Mouse (Mus musculus): ENCODE measurements around the gene Pdzrn3.
A peak's percentile ranks its signal among the peaks of the same experiment; 100 is the strongest.

Gene Pdzrn3

DNA sequence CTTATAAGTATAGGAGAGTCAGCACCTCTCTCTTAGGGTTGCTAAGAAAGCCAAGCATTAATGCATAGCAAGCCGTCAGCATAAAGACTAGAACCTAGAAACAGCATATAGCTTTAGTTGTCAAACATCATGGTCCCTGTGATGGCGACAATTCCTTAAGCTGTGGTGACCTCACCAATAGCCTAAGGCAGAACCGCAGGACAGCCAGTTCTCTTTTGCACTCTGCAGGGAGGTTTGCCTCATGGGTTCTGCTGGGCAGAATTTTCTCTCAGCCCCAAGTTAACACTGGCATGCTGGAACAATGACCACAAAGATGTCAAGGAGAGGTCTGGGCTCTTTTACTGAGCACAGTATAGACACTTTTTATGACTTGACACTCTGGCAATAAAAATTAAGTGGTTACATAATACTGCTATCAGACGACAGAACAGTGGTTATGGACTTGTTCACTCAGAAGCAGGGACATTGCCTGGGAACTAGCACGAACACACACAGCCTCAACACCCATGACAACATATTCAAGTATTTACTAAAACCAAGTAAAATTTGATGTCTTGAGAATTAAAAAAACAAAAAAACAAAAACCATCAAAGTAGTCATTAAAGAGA, 90.0 kb downstream of the Pdzrn3 start:
- no peak for DNase-seq

DNA sequence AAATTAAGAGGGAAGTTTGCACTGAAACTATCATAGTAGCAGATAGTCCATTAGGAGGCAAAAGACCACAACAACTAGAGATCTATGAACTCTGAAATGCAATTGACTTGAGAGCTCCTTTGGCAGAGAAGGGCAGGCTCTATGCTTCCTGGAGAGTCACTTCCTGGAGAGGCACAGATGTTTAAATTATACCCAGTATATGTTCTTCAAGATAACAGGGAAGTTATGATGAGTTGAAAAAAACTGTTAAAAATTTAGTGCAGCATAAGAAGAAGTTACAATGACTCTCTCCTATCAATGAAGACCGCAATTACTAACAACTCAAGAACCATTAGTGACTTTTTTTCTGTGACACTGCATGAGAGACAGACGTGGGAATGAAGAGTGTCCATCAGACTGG, 90.6 kb downstream of the Pdzrn3 start:
- no peak for DNase-seq

DNA sequence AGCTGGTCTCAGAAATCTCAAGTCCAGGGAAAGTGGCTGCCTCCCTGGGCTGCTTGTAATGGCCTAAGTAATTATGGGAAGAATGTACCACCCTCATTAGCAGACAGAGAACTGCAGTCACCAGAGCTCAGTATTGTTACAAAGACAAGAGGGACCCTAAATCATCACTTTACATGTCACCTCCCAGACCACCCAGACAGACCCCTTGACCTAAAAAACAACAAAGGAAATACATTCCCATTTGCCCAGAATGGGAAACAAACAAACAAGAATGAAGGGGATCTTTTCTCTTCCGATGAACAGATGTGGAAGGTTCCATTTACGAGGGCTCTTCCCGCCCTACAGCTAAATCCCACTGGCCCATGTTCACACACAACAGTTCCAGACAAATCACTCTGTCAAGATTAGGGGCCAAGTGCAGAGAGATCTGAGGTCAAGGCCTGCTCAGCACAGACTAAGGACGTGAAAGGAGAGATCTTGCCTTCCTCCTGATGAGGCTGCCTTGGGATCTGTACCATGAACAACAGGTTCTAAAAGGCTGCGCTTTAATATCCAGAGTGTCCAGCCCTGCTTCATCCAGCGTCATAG, 93.2 kb downstream of the Pdzrn3 start:
- no peak for DNase-seq

DNA sequence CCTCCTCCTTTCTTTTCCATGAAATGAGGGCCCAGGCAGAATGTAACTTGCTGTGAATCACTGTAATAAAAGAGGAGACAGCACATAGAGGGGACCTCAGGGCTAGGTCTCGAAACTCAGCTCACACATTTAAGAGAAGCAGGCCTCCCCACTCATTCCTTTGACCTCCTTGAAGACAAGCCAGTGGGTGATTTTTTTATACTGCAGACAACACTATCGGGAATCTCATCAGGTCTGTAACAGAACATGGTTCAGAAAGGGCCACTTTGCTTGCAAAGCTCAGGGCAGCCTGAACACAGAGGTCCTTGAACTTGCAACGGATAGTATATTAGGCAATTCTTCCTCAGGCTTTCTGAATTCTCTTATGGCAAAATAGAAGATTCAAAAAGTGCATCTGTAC, 93.8 kb downstream of the Pdzrn3 start:
- DNase-seq = no peak

DNA sequence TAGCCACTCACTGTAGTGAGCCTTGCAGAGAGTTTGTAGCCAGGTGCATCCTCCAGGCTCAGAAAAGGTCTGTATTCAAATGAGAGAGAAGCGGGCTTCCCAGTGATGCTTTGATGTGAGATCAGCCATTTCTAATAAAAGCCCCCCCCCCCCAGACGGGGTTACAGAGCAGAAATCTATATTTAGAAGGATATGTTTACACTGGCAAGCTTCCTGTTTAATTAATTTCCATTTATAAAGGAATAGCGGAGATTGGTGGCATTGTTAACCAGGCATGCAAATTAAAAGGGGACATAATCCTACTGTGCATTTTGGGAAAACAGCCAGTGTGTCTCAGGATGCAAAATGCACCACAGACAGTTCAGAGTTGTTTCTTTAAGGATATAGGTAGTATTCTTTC, 96.1 kb downstream of the Pdzrn3 start:
- no peak for DNase-seq

DNA sequence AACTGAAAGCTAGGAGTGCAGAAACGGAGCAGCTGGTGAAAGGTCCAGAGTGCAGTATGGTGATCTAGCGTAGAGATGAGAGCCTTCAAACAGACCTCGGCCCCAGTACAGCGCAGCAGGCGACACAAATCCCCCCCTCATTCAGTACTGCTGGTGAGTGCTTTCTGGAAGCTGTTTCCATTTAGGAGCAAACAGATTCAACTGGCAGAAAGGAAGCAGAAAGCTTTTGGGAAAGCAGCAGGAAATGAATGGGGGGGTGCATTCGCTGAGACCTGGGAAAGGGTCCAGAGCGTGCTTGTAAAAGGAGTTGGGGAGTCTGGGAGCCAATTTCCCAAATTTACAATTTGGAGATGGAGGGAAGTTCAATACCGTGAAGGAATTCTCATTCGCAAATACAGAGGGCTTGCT, 96.9 kb downstream of the Pdzrn3 start:
- DNase-seq = no peak

DNA sequence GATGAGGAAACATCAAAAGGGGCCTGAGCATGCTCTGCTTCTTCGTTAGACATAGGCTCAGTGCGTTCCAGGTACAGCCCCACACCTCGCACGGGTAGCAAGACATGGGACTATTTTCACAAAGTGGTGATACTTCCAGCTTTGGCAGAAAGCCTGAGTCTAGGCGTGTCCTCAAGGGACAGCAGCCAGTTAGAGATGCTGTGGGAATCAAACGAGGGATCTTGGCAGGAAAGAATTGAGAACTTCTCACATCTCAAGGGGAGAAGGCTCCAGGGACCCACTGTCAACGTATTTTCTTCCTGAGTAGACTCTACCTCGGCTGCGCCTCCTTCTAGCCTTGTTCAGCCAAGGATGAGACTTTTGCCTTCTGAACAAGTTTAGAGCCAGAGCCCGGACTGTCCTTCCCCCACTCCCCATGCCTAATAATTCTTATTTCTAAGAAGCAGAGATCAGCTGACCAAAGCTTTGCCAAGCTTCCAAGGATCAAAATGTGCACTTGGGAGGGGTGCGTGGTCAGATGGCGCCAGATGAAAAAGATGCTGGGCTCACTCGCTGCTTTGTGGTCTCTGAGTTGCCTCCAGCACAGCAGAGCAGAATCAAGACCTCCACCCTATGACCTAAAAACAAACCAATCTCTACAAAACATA, 99.3 kb downstream of the Pdzrn3 start:
- peak; percentile 23 for DNase-seq

DNA sequence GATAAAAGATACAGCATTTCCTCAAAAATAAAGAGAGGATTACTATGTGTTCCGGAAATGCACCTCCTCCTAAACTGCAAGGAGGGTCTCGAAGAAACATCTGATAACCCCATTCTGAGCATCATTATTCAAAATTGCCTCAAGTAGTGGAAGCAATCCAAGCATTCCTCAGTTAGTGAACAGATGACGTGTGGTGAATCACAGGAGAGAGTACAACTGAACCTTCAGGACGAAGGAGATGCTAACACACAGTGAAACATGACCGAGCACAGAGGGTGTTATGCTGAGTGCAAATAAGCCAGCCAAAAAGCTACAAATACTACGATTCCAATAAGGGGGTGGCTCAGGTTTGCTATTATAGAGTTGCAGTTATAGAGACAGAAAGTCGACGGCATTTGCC, 101.4 kb downstream of the Pdzrn3 start:
- DNase-seq = no peak

DNA sequence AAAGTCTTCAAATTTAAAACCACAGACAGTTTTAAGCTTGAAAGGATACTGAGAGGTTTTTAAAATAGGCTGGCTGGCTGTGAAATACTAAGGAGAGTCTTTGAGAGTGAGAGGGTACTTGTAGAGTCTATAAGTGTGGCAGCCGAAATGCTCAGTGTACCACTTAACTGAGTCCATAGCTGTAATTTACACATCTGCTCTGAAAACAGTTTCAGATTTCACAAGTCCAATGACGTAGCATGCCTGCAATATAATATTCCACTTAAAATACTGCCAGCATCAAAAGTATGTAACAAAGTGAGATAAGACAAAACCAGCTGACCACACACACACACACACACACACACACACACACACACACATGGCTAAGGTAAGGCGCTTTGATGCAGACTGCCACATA, 101.9 kb downstream of the Pdzrn3 start:
- peak; percentile 20 for DNase-seq

DNA sequence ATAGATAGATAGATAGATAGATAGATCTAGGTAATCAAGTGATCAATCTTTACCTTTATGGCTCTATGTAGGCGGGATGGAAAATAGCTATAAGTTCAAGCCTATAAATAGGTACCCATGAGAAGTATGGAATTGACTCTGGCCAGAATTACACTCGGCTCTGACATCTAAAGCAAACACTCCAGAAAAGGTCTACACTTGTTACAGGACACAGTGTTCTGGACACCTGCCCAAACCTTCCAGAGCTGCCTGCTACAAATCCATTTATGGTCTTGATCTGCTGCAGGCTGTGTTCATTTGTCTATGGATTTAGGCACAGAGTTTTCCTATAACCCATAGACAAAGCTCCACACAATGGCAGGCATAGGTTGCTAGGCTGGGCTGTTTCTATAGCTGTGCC, 102.9 kb downstream of the Pdzrn3 start:
- peak; percentile 81 for DNase-seq

DNA sequence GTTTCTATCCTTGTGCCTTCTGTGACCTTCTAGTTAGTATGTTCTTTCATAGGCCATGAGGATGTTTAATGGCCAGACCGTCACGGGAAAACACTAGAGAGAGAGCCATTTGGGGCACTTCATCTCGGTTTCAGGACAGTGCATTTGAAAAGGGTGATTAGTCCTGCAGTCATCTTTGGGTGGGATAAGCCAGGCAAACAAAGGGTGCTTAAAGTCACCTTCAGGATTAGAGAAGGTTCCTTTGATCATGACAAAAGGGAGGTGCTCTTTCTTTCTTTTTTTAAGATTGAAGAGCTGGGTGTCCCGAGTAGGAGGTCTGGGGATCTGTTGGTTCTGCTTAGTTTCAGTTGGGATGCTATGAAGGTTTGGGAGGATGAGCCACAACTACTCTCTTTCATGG, 105.4 kb downstream of the Pdzrn3 start:
- DNase-seq = no peak

DNA sequence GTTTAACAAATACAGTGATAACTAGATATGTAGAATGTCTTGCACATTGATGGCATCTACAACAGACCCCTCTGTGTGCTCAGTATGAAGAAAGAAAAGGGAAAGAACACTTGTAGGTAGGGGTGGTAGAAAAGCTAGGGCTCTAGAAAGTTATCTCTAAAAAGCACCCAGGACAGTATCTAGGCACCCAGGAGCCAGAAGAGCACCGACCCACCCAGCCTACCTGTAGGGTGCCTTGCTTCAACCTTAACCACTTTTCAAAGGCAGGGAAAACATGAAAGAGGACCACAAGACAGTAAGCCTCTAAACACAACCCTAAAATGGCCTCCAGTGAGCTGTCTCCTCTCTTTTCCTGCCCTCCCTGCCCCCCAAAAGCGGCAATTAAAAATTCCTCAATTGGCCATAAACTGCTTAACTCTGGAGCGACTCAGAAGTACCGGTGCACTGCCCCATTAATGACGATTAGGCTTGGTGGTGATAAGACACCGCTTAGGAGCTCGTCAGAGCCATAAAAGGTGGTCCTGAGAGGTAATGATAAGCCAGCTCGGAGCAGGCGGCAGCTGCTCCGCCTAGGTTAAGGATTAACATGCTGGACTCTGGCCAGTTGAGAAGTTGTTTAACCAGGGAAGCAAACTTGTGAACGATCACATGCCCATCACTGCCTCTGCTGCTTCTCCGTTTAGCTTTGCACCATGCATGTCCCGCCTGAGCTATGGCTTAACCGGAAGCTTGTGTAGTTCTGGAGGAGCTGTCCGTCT, 106.1 kb downstream of the Pdzrn3 start:
- peak; percentile 24 for DNase-seq

DNA sequence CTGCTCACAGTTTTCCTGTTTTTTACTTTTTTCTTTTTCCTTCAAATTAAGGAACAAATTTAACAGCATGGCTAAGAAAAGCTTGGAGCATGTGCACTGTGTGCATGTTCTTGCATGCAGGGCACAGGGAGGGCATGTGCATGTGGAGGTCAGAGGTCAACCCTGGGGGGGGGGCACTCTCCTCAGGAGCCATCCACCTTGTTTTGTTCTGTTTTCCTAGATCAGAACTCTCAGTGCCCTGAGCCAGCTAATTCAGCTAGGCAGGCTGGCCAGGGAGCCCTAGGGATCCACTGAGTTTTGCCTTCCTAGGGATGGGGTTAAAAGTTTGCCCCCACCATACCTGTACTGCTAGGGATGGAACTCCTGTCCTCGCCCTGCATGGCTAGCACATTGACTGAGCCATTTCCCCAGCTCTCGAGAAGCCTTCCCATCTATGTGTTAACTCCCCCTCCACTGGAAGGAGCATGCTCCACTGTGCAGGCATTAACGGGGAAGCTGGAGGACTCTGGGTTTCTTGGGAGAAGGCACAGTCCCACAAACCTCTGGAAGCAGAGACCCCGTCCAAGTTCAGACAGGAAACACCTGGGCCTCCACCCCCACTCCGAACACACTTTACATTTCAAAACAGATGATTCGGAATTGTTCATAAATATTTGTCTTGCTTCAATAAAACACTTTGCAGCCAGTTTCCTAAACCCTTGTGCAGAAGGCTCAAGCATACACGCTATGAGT, 107.4 kb downstream of the Pdzrn3 start:
- DNase-seq = no peak

DNA sequence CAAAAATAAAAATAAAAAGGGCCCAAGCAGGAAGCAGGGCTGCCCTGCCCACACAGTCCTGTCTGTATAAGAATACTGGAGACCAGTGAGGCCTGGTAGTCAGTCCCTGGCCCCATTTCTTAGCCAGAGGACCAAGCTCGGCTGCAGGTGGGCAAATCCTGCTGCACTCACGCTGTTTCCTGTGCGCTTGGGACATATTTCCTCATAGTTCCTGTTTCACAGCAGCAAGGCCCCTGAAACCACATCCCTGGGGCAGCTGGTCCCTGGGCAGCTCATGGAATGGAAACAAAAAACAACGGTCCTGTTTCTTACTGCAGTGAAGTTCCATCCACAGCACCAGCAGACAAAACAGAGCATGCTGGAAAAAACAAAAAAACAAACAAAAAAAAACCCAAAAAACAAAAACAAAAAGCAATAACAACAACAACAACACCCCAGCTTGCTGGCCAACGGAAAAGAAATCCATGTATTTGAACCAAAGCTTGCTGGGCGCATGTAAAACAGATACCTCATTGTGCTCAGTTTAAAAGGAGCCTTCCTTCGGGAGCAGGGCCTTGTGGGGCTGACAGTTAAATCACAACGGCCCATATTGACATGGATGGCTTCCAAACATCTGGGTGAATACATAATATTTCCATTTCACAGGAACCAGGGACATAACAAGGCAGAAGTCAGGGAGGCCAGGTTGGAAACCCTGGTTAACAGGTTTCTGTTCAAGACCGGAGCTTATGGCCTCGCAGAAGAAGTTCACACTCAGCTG, 108.2 kb downstream of the Pdzrn3 start:
- no peak for DNase-seq

DNA sequence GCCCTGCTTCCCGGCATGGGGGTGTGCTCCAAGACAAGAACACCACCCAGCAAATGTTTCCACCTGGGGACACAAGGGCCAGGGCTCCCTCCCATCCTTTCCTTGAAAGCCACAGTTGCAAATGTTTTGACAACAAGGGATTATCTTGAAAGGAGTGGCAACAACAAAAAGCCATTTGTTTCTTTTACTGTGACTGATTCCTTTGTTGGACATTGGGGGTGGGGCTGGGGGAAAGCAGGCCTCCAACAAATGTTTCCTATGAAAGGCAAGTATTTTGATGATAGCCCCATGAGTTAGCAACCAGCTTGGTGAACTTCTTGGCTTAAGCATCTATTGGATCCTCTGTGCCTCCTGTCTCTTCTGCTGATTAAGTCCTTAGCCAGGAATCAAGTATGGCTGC, 109.4 kb downstream of the Pdzrn3 start:
- DNase-seq = no peak

DNA sequence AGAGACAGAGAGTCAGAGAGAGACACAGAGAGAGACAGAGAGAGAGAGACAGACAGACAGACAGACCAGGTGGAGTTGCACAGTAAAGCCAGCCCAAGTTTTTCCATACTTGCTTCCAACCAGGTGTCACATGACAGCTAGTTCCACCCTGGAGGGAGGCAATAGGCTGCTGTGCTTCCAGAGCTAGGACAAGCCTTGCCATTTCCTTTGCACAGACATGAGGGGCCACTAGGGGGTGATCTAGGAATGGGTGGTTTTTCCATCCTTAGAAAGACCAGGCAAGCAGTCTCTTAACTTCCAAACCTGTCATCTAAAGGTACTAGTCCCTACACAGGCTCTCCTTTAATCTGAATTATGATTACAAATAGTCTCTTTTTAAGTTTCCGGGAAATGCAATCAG, 110.9 kb downstream of the Pdzrn3 start:
- peak; percentile 85 for DNase-seq

DNA sequence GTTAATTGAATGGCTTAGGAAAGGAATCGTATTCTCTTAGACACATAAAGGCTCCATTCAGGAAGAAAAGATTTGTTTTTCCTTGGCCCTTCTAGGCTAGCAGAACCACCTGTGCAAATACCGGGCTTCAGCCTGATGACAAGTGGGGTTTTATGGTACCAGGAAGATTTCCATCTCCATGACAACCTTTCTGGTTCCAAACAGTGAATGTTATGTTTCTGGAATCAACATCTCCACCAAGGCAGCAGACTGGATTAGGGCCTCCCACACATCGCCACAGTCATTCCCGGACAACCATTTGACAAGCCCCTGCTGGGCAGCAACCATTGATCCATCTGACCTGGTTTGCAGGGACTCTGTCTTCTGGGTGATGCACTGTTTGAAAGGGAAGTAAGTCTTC, 114.2 kb downstream of the Pdzrn3 start:
- DNase-seq = no peak

DNA sequence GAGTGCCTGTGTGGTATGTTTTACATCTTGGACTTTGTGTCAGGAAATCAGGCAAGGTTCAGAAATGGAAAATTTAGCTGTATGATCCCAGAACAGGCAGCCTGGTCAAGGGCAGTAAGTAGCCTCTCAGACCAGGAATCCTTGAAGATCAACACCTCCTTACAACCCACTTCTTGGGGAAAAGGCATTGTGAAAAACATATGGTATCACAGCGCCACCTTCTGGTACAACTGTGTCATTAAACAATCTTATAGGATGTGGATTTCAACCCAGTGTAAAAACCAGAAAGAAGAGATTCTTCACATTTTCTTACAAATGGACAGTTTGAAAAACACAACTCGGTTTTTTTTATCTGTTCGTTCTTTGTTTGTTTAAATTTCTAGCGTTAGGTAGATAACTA, 116.2 kb downstream of the Pdzrn3 start:
- DNase-seq = peak; percentile 65

DNA sequence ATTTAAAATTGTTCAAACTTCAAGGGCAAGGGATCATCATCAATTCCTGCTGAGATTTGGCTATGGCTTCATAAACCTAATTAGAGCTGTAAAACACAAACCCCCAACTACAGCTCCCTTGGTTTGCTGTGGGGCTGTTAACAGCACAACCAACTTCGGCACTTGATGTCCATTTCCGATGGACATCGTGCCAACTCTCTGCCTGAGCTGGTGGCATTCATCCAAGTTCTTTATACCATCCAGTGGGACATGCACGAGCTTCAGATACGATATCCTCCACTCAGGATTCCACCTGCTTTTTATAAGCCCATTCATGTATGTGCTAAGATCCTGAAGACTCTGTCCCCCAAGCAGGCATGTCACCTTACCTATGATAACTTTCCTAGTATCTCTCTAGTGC, 118.3 kb downstream of the Pdzrn3 start:
- DNase-seq = no peak

DNA sequence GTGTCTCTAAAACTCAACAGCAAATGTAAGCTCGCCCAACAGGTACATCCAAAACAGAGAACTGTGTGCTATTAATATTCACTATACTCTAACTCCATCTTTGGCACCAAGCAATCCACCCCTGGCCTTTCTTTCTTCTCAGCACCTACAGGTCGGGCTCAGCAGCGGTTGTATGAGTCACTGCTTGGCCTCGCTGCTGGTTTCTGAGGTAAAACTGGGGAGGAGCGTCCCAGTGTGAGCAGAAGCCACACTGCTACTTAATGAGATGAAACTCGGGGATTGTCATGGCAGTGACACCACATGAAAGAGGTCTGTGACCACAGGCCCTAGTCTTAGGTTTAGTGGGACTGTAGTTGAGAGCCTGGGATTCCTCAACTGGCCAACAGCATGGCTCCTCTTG, 120.3 kb downstream of the Pdzrn3 start:
- DNase-seq = no peak

DNA sequence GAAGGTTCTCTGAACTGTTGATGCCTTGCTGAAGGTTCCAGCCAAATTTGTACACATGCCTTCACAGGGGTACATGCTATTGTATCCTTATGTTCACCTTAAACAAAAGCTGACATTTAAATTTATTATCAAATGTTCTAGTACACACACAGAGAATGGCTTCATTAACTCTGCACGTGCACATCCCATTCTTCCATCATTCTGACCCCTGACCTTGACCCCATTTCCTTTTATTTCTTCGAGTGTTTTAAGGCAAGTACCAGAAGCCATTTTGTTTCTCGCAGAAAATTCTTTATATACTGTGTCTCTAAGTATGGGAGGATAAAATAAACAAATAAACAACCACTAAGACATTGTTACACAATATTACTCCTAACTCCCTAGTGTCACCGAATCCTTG, 123.0 kb downstream of the Pdzrn3 start:
- no peak for DNase-seq

DNA sequence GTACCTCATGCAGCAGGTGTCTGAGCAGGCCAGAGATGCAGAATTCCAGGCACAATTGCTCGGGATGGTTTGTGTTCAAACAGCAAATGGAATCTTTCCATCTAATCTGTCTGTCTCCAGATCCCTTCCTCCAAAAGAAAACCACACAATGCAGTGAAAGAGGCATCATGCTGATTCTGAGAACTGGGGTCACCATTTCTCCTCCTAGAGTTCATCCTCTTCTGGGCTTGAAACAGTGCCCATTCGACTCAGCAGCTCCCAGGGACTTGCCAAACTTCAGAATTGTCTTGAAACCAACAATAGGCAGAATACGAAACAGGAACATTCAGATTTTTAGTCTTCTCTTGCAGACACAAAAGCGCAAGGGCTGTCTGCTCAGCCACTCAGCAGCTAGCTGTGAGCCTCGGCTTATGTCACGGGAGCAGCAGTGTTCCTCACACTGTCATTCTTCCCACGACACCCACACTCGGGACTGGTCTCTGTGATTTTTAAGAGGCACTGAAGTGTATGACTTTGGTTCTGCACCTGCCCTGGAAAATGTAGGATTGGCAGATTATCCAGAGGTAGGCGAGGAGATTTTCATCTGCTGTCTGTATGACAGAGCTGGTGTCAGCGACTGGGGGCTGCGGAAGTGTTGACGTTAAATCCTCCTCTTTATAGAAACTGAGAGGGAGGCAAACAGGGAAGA, 125.6 kb downstream of the Pdzrn3 start:
- no peak for DNase-seq

Data from lung, postnatal 36 days (tissue).